Mouse (Mus musculus): ENCODE measurements at regions not wholly inside any gene's neighbourhood (a gene's known extent, or its start where the extent isn't known, plus 50 kb on each side); places are given as distances from the start of the nearest gene placed in this dataset.
"Not testable (repeated sequence)": the region's sequence is repeated elsewhere in the genome, so short reads cannot be mapped to it uniquely, and the experiment has no call there.

GRCm38 (mm10) chr6:68370010-68370409, 834.4 kb upstream of the Tacstd2 start:
- no peak for DNase-seq

- no peak for DNase-seq
Measured at GRCm38 (mm10) chr6:68339846-68340245, 804.2 kb upstream of the Tacstd2 start.

GRCm38 (mm10) chr6:68339205-68339604, 803.6 kb upstream of the Tacstd2 start:
- not testable (repeated sequence) for DNase-seq

GRCm38 (mm10) chr6:68311409-68311808, 775.8 kb upstream of the Tacstd2 start:
- DNase-seq: no peak

- peak; percentile 22 for DNase-seq
Measured at GRCm38 (mm10) chr6:68302133-68302532, 766.5 kb upstream of the Tacstd2 start.

- DNase-seq: no peak
Measured at GRCm38 (mm10) chr6:68256725-68257124, 721.1 kb upstream of the Tacstd2 start.

GRCm38 (mm10) chr6:68256151-68256550, 720.6 kb upstream of the Tacstd2 start:
- no peak for DNase-seq

- DNase-seq: no peak
Measured at GRCm38 (mm10) chr6:68252730-68253129, 717.1 kb upstream of the Tacstd2 start.

- not testable (repeated sequence) for DNase-seq
Measured at GRCm38 (mm10) chr6:68251320-68251719, 715.7 kb upstream of the Tacstd2 start.

GRCm38 (mm10) chr6:68250392-68250791, 714.8 kb upstream of the Tacstd2 start:
- not testable (repeated sequence) for DNase-seq

GRCm38 (mm10) chr6:68249259-68249658, 713.7 kb upstream of the Tacstd2 start:
- DNase-seq: not testable (repeated sequence)

- DNase-seq: not testable (repeated sequence)
Measured at GRCm38 (mm10) chr6:68248018-68248533, 712.5 kb upstream of the Tacstd2 start.

- DNase-seq: not testable (repeated sequence)
Measured at GRCm38 (mm10) chr6:68242749-68243148, 707.2 kb upstream of the Tacstd2 start.

GRCm38 (mm10) chr6:68219685-68220084, 684.1 kb upstream of the Tacstd2 start:
- no peak for DNase-seq

- DNase-seq: peak; percentile 26
Measured at GRCm38 (mm10) chr6:68201448-68201847, 665.9 kb upstream of the Tacstd2 start.

GRCm38 (mm10) chr6:68198031-68198430, 662.4 kb upstream of the Tacstd2 start:
- no peak for DNase-seq

GRCm38 (mm10) chr6:68164792-68165191, 629.2 kb upstream of the Tacstd2 start:
- DNase-seq: no peak

- DNase-seq: not testable (repeated sequence)
Measured at GRCm38 (mm10) chr6:68164111-68164510, 628.5 kb upstream of the Tacstd2 start.

- no peak for DNase-seq
Measured at GRCm38 (mm10) chr6:68151569-68151968, 616.0 kb upstream of the Tacstd2 start.

- DNase-seq: peak; percentile 2
Measured at GRCm38 (mm10) chr6:68102481-68102880, 566.9 kb upstream of the Tacstd2 start.

All from lung, postnatal 36 days (tissue).